Mouse (Mus musculus): Measurements from ENCODE around the gene Ppp1r15b.

DNA sequence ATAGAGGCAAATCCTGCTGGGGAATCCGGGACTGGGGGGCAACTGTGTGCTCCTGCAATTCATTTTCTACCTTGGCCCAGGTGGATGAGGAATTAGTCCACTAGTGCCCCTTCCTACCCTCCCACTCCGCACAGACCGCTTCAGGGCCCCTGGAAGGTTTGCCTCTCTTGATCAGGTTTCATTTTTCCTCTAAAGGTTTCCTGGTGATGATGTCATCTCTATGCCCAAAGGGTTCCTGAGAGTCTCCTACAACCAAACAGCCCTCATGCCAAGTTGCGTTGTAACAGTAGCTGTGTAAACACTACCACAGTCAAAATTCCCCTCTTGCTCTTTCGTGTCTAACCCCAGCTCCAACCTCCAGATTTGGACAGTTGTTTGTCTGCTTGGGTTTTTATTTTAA, 16.4 kb downstream of the Ppp1r15b start:
- TF ChIP-seq POLR2A (IDR thresholded peaks at IDR 0.05; ENCODE audit: low read depth, low read length) = no peak
- no peak for TF ChIP-seq CTCF (IDR thresholded peaks at IDR 0.05; ENCODE audit: extremely low read depth, insufficient read depth, insufficient read length, insufficient replicate concordance)

Measured in spleen, adult 2 months (tissue).